Mouse (Mus musculus) forebrain, postnatal 0 days (tissue): Measurements from ENCODE around the gene Uvssa. TPM values are rescaled to one million over a fixed set of nuclear protein-coding genes. Genes with fewer than 3 reads are reported as not detected.

Source experiments
- ATAC-seq: fragments of 200-750 bp; cut with Nextera tagmentation; 2 replicates; pipeline ENCODE4 v1.8.0; 2017; ENCODE audit warnings: mild to moderate bottlenecking, moderate library complexity
- DNase-seq: peaks from one replicate; pipeline ENCODE4 v3.0.0-alpha.2; 2015
- H3K27ac ChIP-seq: fragments of 300-500 bp; sonication (generic); 2 replicates; pipeline ENCODE4 v1.5.1; 2014; ENCODE audit warnings: low read depth, mild to moderate bottlenecking, antibody characterized with exemption, low read length, moderate library complexity, mixed read lengths
- H3K27me3 ChIP-seq: fragments of 300-500 bp; sonication (generic); 2 replicates; pipeline ENCODE4 v1.6.1; 2014; ENCODE audit warnings: mild to moderate bottlenecking, low read length, mixed read lengths; ENCODE audit not compliant: insufficient read depth
- H3K36me3 ChIP-seq: fragments of 300-500 bp; sonication (generic); 2 replicates; pipeline ENCODE4 v1.6.1; 2014; ENCODE audit warnings: mild to moderate bottlenecking, moderate library complexity; ENCODE audit not compliant: insufficient read depth
- H3K4me1 ChIP-seq: fragments of 300-500 bp; sonication (generic); 2 replicates; pipeline ENCODE4 v1.6.1; 2014; ENCODE audit warnings: antibody characterized with exemption; ENCODE audit not compliant: insufficient read depth
- H3K4me2 ChIP-seq: fragments of 300-500 bp; sonication (generic); 2 replicates; pipeline ENCODE4 v1.6.1; 2014; ENCODE audit warnings: low read depth, mild to moderate bottlenecking, moderate library complexity
- H3K4me3 ChIP-seq: fragments of 300-500 bp; sonication (generic); 2 replicates; pipeline ENCODE4 v1.5.1; 2014; ENCODE audit warnings: low read depth, low read length, mixed read lengths
- H3K9ac ChIP-seq: fragments of 300-500 bp; sonication (generic); 2 replicates; pipeline ENCODE4 v1.6.1; 2014; ENCODE audit warnings: mild to moderate bottlenecking
- H3K9me3 ChIP-seq: fragments of 300-500 bp; sonication (generic); 2 replicates; pipeline ENCODE4 v1.6.1; 2016; ENCODE audit warnings: low read length
- CTCF ChIP-seq: sonication (generic); IDR thresholded peaks from 2 replicates; pipeline ENCODE4 v1.5.1; 2016; ENCODE audit warnings: antibody characterized with exemption, control low read depth, low read depth
- WGBS: fragments of 180-500 bp; shearing (Covaris S2); extraction: QIAGEN DNeasy Blood & Tissue Kit; methylation state at CpG from one replicate; pipeline ENCODE4 v1.1.7; 2014; 5-methylcytosine and 5-hydroxymethylcytosine counted together
- polyA plus RNA-seq: library from polyadenylated mRNA; unstranded; fragments of >200 nt; fragmentation: Nextera tagmentation; extraction: Ambion mirVana; gene quantifications from 2 replicates; pipeline ENCODE4 v1.2.1, GENCODE M21; 2015
- total RNA-seq: library from RNA; depleted of rRNA; stranded (reverse); fragments of >200 nt; gene quantifications from 2 replicates; pipeline ENCODE4 v1.2.3, GENCODE M21; 2014

The Uvssa gene
- total and polyA plus RNA-seq, 2 experiments from 2014 or later = 6.0 to 12.1 TPM

GRCm38 (mm10) chr5:33372331-33373038, 5.9 kb upstream of the Uvssa start:
- H3K27ac ChIP-seq = no peak overlapping the region
- H3K4me3 ChIP-seq = no peak overlapping the region
- H3K27me3 ChIP-seq = no peaks in the 10 kb centered on the region
- H3K4me2 ChIP-seq = no peak overlapping the region
- H3K9me3 ChIP-seq = no peaks in the 10 kb centered on the region
- 88% methylated on average over 18 of the region's 18 CpGs for WGBS
- no peak for ATAC-seq
- H3K9ac ChIP-seq = no peak overlapping the region
- TF ChIP-seq CTCF = no peak
- no peaks in the 10 kb centered on the region for H3K4me1 ChIP-seq
- peaks cover 68% of the 10 kb centered on the region for H3K36me3 ChIP-seq
- DNase-seq = no peak

GRCm38 (mm10) chr5:33377176-33377575, 1.2 kb upstream of the Uvssa start:
- Histone ChIP-seq H3K27ac (no peak overlapping the region), H3K4me2 (peak overlapping the region; percentile 91), H3K9me3 (no peaks in the 10 kb centered on the region), H3K4me3 (peak overlapping the region; percentile 70), H3K36me3 (peaks cover 22% of the 10 kb centered on the region), H3K4me1 (peaks cover 6% of the 10 kb centered on the region), H3K9ac (no peak overlapping the region), H3K27me3 (no peaks in the 10 kb centered on the region)
- no peak for ATAC-seq
- no peak for TF ChIP-seq CTCF
- no peak for DNase-seq
- WGBS = 61% methylated on average over 6 of the region's 6 CpGs

GRCm38 (mm10) chr5:33377801-33378301, 498 bp upstream of the Uvssa start:
- H3K36me3 ChIP-seq = peaks cover 15% of the 10 kb centered on the region
- peak overlapping the region; percentile 91 for H3K4me2 ChIP-seq
- no peak for DNase-seq
- H3K9me3 ChIP-seq = no peaks in the 10 kb centered on the region
- H3K4me1 ChIP-seq = peaks cover 6% of the 10 kb centered on the region
- H3K27me3 ChIP-seq = no peaks in the 10 kb centered on the region
- peak overlapping the region; percentile 70 for H3K4me3 ChIP-seq
- no peak; the same call in 1 of the 2 replicates for ATAC-seq
- WGBS = under 1% methylated on average over 21 of the region's 21 CpGs
- no peak for TF ChIP-seq CTCF
- H3K27ac ChIP-seq = peak overlapping the region; percentile 42; the same call in 1 of the 2 replicates
- peak overlapping the region; percentile 88 for H3K9ac ChIP-seq

DNA sequence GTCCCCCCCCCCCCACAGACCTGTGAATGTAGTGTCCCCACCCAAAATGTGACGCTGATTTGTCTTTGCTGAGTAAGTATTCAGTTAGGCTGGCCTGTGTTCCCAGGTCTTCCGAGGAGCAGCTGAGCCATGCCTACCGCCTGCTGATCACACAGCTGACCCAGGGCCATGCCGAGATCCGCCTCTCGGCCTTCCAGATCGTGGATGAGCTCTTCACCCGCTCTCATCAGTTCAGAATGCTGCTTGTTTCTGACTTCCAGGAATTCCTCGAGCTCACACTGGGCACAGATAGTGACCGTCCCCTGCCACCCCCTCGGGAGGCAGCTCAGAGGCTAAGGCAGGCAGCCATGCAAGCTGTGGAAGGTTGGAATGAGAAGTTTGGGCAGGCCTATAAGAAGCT, 9.2 kb downstream of the Uvssa start:
- Histone ChIP-seq H3K4me1 (no peaks in the 10 kb centered on the region), H3K4me3 (no peak overlapping the region), H3K36me3 (peaks cover 30% of the 10 kb centered on the region), H3K9me3 (no peaks in the 10 kb centered on the region), H3K4me2 (no peak overlapping the region), H3K27ac (no peak overlapping the region), H3K9ac (no peak overlapping the region), H3K27me3 (no peaks in the 10 kb centered on the region)
- TF ChIP-seq CTCF = no peak
- WGBS = 83% methylated on average over 11 of the region's 11 CpGs
- DNase-seq (no peak), ATAC-seq (no peak)

GRCm38 (mm10) chr5:33393803-33394202, 15.5 kb downstream of the Uvssa start:
- no peaks in the 10 kb centered on the region for H3K27me3 ChIP-seq
- no peaks in the 10 kb centered on the region for H3K4me1 ChIP-seq
- DNase-seq (peak; percentile 88), ATAC-seq (peak; percentile 89)
- H3K9ac ChIP-seq = no peak overlapping the region
- peak; percentile 98 for TF ChIP-seq CTCF
- H3K36me3 ChIP-seq = peaks cover 30% of the 10 kb centered on the region
- H3K27ac ChIP-seq = no peak overlapping the region
- WGBS = 17% methylated on average over 7 of the region's 7 CpGs
- H3K4me2 ChIP-seq = no peak overlapping the region
- H3K4me3 ChIP-seq = no peak overlapping the region
- no peaks in the 10 kb centered on the region for H3K9me3 ChIP-seq

GRCm38 (mm10) chr5:33395693-33396092, 17.3 kb downstream of the Uvssa start:
- no peak for ATAC-seq
- Histone ChIP-seq H3K36me3 (peaks cover 20% of the 10 kb centered on the region), H3K4me1 (no peaks in the 10 kb centered on the region), H3K9me3 (no peaks in the 10 kb centered on the region), H3K9ac (no peak overlapping the region), H3K4me2 (no peak overlapping the region), H3K27ac (no peak overlapping the region), H3K4me3 (no peak overlapping the region), H3K27me3 (no peaks in the 10 kb centered on the region)
- DNase-seq = no peak
- 81% methylated on average over 11 of the region's 11 CpGs for WGBS
- no peak for TF ChIP-seq CTCF

DNA sequence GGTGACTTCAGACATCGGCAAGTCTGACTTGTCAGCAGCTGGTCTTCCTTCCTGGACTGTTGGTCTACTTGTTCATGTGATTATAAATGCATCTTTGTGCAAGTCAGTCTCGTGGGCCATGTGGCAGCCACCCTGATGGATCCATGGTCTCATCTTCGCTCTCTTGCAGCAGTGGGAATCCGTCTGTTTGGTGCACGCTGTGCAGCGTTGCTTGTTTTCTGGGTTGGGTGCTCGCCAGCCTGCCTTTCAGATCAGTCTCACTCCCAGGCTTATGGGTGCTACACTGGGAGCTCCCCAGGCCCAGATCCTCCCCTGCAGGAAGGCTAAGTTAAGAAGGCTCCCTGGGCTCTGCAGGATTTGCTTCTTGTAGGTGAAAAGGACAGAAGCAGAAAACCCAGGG, 18.5 kb downstream of the Uvssa start:
- TF ChIP-seq CTCF = no peak
- Histone ChIP-seq H3K27ac (no peak overlapping the region), H3K4me3 (no peak overlapping the region), H3K36me3 (peaks cover 9% of the 10 kb centered on the region), H3K4me1 (no peaks in the 10 kb centered on the region), H3K9me3 (no peaks in the 10 kb centered on the region), H3K9ac (no peak overlapping the region), H3K27me3 (no peaks in the 10 kb centered on the region), H3K4me2 (no peak overlapping the region)
- WGBS = 58% methylated on average over 7 of the region's 7 CpGs
- ATAC-seq = no peak
- DNase-seq = no peak
